Mouse (Mus musculus) heart, adult 2 months (tissue): ENCODE measurements around the gene Fut1. TPM values are rescaled to one million over a fixed set of nuclear protein-coding genes. Genes with fewer than 3 reads are reported as not detected.
"Not testable (repeated sequence)": the region's sequence is repeated elsewhere in the genome, so short reads cannot be mapped to it uniquely, and the experiment has no call there.

Experiments
- DNase-seq, 2 experiments: peaks; one replicate each; pipeline ENCODE4 v3.0.0; 2021
- H3K27ac ChIP-seq: fragments of 200-600 bp; 2 replicates; pipeline ENCODE4 v1.8.1; 2022
- H3K27me3 ChIP-seq: fragments of 200-500 bp; 2 replicates; pipeline ENCODE4 v1.6.1; 2012; ENCODE audit warnings: mild to moderate bottlenecking, low read length, inconsistent platforms, mixed read lengths; ENCODE audit not compliant: control insufficient read depth, insufficient read depth
- H3K36me3 ChIP-seq: fragments of 200-500 bp; 2 replicates; pipeline ENCODE4 v1.6.1; 2012; ENCODE audit warnings: low read length, inconsistent platforms; ENCODE audit not compliant: control insufficient read depth, insufficient read depth
- H3K4me1 ChIP-seq: fragments of 200-500 bp; 2 replicates; pipeline ENCODE4 v1.6.1; 2011; ENCODE audit warnings: low read length; ENCODE audit not compliant: control insufficient read depth, insufficient read depth
- H3K4me3 ChIP-seq: fragments of 200-600 bp; 2 replicates; pipeline ENCODE4 v1.8.1; 2022
- H3K79me2 ChIP-seq: fragments of 200-500 bp; replicated peaks from 2 replicates; pipeline ENCODE4 v1.6.1; 2012; ENCODE audit warnings: mild to moderate bottlenecking, inconsistent platforms, low read length, moderate library complexity, mixed read lengths; ENCODE audit not compliant: control insufficient read depth, insufficient read depth
- H3K9ac ChIP-seq: fragments of 200-500 bp; 2 replicates; pipeline ENCODE4 v1.6.1; 2012; ENCODE audit warnings: low read depth, mild to moderate bottlenecking, control low read depth, inconsistent platforms, low read length, mixed read lengths
- CTCF ChIP-seq: fragments of 200-600 bp; IDR thresholded peaks from 2 replicates; pipeline ENCODE4 v1.8.1; 2022; ENCODE audit warnings: antibody characterized with exemption, mild to moderate bottlenecking, moderate library complexity
- EP300 ChIP-seq: fragments of 200-500 bp; IDR thresholded peaks from 2 replicates; pipeline ENCODE4 v1.6.1; 2011; ENCODE audit warnings: low read depth, low read length, control low read depth; ENCODE audit not compliant: insufficient read depth
- POLR2A ChIP-seq: fragments of 200-500 bp; IDR thresholded peaks from 2 replicates; pipeline ENCODE4 v1.6.1; 2011; ENCODE audit warnings: mild to moderate bottlenecking, low read depth, low read length, control low read depth; ENCODE audit not compliant: insufficient read depth
- WGBS: fragments of 180-500 bp; shearing (Covaris S2); methylation state at CpG from one replicate; pipeline ENCODE4 v1.1.7; 2018; 5-methylcytosine and 5-hydroxymethylcytosine counted together
- intact Hi-C: fragments of 180-260 bp; cut with DNase I; formaldehyde crosslinking; loops from one replicate; pipeline ENCODE4 v1.15.1; 2025
- polyA plus RNA-seq: library from polyadenylated mRNA; depleted of rRNA; stranded (reverse); fragments of >200 nt; gene quantifications from 2 replicates; pipeline ENCODE4 v1.2.3, GENCODE M21; 2012
- total RNA-seq, 2 experiments: library from RNA; stranded (reverse); gene quantifications; 2 replicates each; pipeline ENCODE4 v1.2.3; 2021

The Fut1 gene
- total and polyA plus RNA-seq, 3 experiments = 0.25 TPM; not detected in 2

DNA sequence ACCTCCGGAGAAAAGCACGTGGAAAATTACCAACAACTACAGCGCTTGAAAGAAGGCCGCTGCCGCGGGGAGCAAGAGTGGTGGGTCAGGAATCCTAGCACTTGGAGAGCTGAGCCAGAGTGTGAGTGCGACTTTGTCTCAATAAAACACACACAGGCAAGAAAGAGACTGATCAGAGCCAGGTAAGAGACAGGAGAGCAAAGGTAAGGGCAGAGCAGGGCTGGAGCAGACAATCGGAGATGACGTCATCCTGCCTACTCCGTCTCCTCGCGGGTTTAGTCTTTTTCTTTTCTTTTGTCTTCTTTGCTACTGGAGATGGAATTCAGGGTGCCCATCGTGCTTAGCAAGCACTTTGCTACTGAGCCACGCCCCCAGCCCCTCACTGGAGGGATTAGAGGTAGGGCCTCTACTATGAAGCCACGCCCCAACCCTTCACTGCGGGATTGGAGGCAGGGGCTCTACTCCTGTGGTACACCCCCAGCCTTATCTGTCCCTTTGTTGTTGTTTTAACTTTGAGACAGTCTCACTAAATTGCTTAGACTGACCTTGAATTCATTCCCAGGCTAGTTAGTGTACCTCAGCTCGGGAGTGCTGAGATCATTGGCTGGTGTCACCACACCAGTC lies 37.4 kb downstream of the Fut1 start:
- Histone ChIP-seq H3K4me1 (no peaks in the 10 kb centered on the region; the same call in none of the 2 replicates), H3K79me2 (no peaks in the 10 kb centered on the region), H3K27me3 (no peaks in the 10 kb centered on the region), H3K27ac (no peak overlapping the region), H3K9ac (no peak overlapping the region), H3K36me3 (no peaks in the 10 kb centered on the region), H3K4me3 (peak overlapping the region; percentile 10; the same call in 1 of the 2 replicates)
- TF ChIP-seq POLR2A = no peak
- TF ChIP-seq CTCF = no peak
- no peak for TF ChIP-seq EP300
- DNase-seq = no peak
- 28% methylated on average over 17 of the region's 17 CpGs for WGBS
- intact Hi-C loops = no loop called here

DNA sequence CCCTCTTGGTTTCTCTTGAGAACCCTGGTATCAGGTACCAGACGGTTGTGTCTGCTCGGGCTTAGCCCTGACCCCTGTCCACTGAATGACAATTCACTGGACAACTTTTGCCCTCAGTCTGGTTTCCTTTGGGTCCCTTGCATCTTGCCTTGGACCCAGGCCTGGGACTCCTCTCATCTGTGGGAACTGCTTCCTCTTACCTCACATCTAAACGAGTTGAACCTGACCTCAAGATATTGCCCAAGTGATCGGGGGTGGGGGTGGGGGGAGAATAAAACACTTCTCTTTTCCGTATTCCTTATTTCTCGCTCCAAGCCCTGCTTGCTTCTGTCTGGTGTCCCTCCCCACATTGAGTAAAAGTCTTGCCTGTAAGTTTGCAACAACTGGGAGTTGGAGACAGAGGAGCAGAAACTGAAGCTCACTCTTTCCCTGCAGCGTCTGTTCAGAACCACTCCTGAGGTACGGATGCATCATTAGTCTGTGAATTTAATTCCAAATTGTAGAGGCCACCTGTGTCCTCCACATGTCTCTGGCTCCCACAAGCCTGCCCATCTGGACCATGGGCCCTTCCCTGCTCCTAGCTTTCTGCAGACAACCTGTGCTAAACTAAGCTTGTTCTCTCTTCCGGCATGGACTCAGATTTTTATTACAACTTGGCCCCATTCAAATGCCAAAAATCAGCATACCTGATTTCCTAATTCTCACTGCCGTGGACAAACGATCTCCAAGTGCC lies 43.8 kb downstream of the Fut1 start:
- intact Hi-C loops = no loop called here
- H3K27me3 ChIP-seq = no peaks in the 10 kb centered on the region
- no peak overlapping the region for H3K9ac ChIP-seq
- H3K79me2 ChIP-seq = no peaks in the 10 kb centered on the region
- no peak overlapping the region for H3K27ac ChIP-seq
- no peak for DNase-seq
- H3K4me3 ChIP-seq = no peak overlapping the region
- H3K36me3 ChIP-seq = no peaks in the 10 kb centered on the region
- 82% methylated on average over 11 of the region's 11 CpGs for WGBS
- TF ChIP-seq CTCF = no peak
- no peak for TF ChIP-seq EP300
- no peak for TF ChIP-seq POLR2A
- no peaks in the 10 kb centered on the region for H3K4me1 ChIP-seq

DNA sequence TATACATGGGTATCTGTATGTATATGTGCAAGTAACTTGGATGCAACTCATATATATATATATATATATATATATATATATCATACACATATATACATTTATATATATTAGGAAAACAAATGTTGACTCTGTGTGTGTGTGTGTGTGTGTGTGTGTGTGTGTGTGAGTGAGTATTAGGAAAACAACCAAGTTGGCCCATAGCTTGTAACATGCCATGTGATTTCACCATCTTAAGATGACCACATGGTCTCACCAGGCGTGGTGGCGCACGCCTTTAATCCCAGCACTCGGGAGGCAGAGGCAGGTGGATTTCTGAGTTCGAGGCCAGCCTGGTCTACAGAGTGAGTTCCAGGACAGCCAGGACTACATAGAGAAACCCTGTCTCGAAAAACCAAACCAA lies 44.6 kb downstream of the Fut1 start:
- H3K79me2 ChIP-seq, H3K27me3 ChIP-seq, DNase-seq, intact Hi-C loops, H3K27ac ChIP-seq, H3K4me3 ChIP-seq, H3K4me1 ChIP-seq, H3K36me3 ChIP-seq, H3K9ac ChIP-seq: not testable (repeated sequence)
- WGBS = 95% methylated on average over 6 of the region's 6 CpGs

DNA sequence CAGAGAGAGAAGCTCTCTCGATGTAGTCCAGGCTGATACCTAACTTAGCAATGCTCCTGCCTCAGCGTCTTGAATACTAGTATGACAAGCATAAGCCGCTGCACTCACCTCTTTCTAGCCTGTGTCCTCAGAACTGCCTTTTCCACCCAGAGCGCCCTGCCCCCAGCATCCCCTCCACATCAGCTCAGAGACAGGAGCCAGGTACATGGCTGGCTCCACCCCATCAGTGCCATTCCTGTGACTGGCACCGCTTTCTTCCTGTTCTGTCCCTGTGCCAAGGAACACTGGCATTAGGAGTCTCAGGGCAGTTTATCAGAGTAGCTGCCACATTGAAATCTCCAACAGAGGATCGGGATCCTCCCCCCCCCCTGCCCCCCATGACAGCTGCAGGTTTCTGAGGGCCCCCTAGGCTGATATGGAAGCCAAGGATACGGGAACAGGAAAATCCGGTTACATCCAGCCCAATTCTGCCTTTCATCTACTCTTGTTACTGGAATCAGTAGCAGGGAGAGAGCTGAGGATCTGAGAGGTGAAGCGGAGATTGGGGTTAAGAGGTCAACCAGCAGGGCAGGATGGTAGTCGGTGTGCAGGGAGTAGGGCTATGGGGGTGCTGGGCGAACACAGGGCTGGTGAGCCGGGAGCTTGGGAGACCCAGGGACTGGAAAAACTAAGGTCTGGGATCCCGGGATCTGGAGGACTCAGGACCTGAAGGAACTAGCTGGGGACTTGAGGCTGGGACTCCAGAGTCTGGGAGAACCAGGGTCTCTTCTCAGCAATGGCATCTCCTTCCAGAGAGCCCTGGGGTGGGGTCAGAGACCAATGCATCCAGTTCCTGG lies 48.4 kb downstream of the Fut1 start:
- WGBS = 54% methylated on average over 13 of the region's 13 CpGs
- intact Hi-C loops = no loop called here
- H3K9ac ChIP-seq = no peak overlapping the region

DNA sequence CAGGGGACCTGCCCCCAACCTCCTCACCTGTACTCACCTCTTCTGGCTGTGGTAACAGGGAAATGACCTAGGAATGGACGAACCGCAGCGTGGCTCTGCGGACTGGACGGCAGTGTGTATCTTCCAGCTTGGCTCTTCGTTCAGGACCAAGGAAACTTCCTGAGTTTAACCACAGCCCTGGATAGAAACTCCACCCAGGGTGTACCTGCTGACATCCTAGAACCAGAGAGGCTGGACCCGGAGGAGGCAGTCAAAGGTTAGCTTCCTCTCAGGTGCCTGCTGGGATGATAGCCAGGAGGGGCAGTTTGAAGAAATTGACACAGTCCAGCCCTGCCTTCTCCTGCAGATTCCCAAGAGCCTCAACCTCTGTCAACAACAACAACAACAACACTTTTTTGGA lies 49.1 kb downstream of the Fut1 start, which contains the start of gene Fut2:
Gene Fut2 (minus strand): TSS at position 234 of the 400 bp plus-strand sequence.
- Histone ChIP-seq H3K79me2 (no peaks in the 10 kb centered on the region), H3K4me3 (no peak within 1 kb of the TSS), H3K27me3 (no peaks in the 10 kb centered on the region), H3K36me3 (no peaks in the 10 kb centered on the region), H3K4me1 (no peaks in the 10 kb centered on the region), H3K9ac (no peak within 1 kb of the TSS), H3K27ac (no peak within 1 kb of the TSS)
- WGBS = 80% methylated on average over 7 of the region's 7 CpGs
- no peak for DNase-seq
- intact Hi-C loops = no loop called here
- no peak for TF ChIP-seq CTCF
- no peak for TF ChIP-seq POLR2A
- no peak for TF ChIP-seq EP300

More for the DNA sequence above, 48.4 kb downstream of the Fut1 start:
- no peaks in the 10 kb centered on the region for H3K27me3 ChIP-seq
- H3K4me3 ChIP-seq = no peak overlapping the region
- no peak for TF ChIP-seq POLR2A
- TF ChIP-seq EP300 = no peak
- TF ChIP-seq CTCF = no peak
- no peaks in the 10 kb centered on the region for H3K36me3 ChIP-seq
- H3K79me2 ChIP-seq = no peaks in the 10 kb centered on the region
- no peak for DNase-seq
- H3K4me1 ChIP-seq = no peaks in the 10 kb centered on the region
- H3K27ac ChIP-seq = no peak overlapping the region

DNA sequence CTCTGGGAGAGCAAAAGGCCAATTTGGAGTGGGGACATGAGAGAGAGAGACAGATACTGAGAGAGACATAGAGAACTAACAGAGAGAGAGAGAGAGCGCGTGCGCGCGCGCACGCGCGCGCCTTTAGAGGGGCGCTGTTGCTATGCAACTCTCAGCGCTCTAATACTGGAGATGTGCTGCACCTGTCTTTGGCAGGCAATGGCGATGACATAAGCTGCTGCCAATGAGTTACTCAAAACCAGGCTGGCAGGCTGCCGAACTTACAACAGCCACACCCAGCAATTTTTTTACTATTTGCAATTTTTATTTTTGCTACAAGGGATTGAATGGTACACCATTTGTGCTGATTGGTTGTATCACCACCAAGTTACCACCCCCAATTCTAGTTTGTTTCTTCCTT lies 50.7 kb downstream of the Fut1 start:
- WGBS = 75% methylated on average over 14 of the region's 14 CpGs
- no peaks in the 10 kb centered on the region for H3K36me3 ChIP-seq
- H3K27ac ChIP-seq = no peak overlapping the region
- intact Hi-C loops = no loop called here
- no peak overlapping the region for H3K4me3 ChIP-seq
- no peak overlapping the region for H3K9ac ChIP-seq
- no peaks in the 10 kb centered on the region for H3K4me1 ChIP-seq
- no peaks in the 10 kb centered on the region for H3K79me2 ChIP-seq
- H3K27me3 ChIP-seq = no peaks in the 10 kb centered on the region
- no peak for DNase-seq
- TF ChIP-seq EP300 = no peak
- TF ChIP-seq CTCF = no peak
- TF ChIP-seq POLR2A = no peak
